Mouse (Mus musculus) 3T3-L1 (cell line): Measurements from ENCODE around the gene Nacc2.

Source experiments
- DNase-seq: peaks from one replicate; pipeline ENCODE4 v3.0.0-alpha.2; 2015; ENCODE audit warnings: low read depth, low spot score

Gene Nacc2

DNA sequence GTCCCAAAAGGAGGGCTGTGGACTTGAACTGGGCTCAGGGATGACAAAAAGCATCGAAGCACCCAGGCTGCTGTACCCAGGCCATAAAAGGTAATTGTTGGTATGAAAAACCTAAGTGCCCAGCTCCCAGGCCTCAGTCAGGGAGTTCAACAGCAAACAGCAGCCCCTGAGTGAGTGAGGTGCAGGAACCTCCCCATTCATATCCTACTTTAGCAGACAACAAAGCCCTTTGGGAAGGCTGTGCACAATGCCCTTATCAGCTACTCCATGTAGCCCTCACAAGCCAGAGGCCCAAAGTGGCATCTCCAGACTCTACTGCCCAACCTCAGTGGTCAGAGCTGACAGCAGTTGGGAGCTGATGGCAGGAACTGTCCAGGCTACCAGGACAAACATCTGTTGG lies 23.2 kb downstream of the Nacc2 start:
- DNase-seq, result no peak

DNA sequence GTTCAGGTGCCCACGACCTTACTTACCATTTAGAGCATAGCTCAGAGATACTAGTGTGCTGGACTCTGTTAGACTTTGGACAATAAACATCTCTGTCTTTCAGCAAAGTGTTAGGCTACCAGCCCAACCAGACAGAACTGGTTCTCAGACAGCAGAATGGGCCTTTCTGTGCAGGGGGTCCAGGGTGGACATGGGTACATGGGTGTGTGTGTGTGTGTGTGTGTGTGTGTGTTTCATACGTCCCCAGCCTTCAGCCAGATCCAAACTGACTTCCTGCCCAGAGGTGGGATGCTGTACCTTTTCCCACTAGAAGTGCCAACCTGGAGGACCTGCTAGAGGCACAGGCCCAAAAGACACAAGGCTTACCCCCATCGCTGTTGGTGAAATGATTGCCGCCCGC lies 23.8 kb downstream of the Nacc2 start:
- no peak for DNase-seq

DNA sequence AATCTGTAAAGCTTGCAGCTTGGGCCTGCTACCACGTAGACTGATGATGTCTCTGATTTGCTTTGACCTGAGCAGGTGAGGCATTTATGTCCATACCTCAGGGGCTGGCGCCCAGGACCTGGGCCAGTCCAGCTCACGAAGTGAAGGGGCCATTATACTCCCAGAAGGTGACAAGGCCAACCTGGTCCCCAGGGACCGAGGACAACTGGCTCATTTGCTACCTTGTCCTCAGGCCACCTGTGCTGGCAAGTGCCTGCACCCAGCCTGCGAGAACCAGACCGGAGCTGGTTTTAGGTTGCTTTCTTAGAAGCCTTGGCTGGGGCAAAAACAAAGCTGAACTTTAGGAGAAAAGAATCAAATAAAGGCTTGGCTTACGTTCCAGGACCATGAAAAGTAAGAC lies 29.1 kb downstream of the Nacc2 start:
- no peak for DNase-seq

DNA sequence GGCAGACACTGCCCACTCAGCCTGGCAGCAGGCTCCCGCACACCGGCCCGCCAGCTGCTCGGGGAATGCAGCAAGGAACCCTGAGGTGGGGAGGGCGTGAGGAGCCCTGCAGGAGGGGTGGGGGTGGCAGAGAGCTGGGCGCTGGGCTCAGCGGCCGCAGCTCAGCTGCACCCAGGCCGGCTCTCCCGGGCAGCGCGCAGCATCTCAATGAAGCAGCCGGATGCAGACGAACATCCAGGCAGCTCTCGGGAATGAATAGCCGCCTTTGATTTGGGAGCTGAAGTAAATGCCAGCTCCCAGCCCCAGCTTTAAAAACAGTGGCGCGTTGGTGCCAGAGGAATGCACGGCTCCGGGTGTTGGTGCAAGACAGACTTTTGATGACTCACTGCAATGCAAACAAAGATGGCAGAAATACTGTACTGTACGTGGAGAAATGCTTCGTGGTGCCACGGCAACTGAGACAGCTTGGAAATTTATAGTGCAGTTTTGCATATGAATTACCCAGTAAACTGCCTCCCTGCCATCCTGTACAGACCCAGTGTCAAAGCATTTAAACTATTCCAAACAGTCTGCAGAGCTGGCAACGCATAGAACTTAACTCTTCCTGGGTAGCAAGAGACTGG lies 31.1 kb downstream of the Nacc2 start:
- DNase-seq, result peak; percentile 83

DNA sequence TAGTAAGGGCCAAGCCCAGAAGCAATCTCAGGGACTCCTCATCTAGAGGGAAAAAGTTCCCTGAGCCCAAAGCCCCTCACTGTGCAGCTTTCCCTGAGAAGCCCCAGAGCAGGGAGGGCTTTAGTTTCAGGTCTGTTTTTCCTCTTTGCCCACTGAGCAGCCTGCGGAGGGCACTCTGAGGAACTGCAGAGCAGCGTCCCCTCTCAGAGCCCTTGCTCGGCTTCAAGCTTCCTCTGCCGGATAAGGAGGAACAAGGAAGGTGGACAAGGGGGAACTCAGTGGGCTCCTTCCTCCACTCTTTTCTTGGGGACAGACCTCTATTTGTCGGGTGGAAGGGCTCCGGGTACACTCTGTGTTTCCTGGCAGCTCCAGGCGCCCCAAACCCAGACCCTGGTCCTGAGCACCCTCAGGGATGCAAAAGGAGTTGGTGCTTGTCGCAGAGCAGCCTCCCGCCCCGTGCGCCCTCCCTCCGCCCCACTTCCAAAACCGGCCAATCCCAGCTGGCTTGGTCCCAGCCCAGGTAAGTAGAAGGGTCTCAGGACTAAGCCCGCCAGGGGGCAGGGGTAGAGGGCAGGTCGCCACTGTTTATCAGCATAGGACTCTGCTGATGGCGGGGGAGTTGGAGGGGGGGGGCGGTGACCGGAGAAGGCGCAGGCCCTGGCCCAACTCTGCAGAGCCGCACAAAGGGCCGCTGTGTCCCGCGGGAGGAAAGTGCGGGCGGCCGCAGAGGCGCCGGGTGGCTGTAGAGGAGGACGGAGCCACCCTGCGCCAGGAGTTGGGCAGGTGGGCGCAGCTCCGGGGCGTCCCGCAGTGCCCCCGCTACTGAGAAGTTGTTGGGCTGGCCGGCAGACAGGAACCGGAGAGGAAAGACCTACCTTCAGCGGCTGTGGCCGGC lies 31.9 kb downstream of the Nacc2 start:
- DNase-seq, result no peak

DNA sequence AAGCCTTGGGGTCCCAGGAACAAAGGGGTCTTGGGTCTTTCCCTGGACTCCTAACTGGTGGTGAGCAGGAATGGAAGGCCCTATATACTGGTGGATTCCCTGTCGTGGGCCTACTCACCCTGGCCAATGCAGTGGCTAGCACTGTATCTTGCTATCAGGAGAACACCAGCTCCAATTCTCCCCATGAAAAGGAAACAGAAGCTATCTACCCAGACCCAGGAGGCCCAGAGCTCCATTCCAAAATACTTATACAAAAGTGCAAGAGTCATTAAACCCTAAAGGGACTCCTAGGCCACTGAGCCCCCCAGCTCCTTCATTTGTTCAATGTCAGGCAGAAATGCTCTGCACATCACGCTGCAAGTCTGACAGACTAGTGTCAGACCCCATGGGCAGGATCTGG lies 34.0 kb downstream of the Nacc2 start:
- DNase-seq, result no peak

- DNase-seq, result no peak
Observed at GRCm38 (mm10) chr2:26086926-26087600, 36.0 kb downstream of the Nacc2 start.

- no peak for DNase-seq
Observed at GRCm38 (mm10) chr2:26086505-26086904, 36.5 kb downstream of the Nacc2 start.

GRCm38 (mm10) chr2:26082883-26083282 lies 40.1 kb downstream of the Nacc2 start:
- DNase-seq, result peak; percentile 68

GRCm38 (mm10) chr2:26080830-26081229 lies 42.2 kb downstream of the Nacc2 start:
- DNase-seq, result no peak

DNA sequence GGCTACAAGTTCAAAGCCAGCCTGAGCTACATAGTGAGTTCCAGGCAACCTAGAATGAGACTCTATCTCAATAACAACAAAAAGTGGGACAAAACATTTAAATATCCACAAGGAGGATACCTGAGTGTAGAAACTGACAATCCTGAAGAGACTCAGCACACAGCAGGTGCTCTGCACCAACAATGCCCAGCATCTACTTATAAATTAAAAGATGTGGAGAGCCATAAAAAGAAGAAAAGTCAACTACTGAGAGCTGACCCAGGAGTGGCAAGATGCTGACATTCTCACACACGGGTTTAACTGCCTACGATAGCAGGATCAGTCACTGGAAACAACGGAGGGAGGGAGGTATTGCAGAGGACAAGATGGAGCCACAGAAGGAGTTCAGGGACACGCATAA lies 43.6 kb downstream of the Nacc2 start:
- DNase-seq, result no peak

DNA sequence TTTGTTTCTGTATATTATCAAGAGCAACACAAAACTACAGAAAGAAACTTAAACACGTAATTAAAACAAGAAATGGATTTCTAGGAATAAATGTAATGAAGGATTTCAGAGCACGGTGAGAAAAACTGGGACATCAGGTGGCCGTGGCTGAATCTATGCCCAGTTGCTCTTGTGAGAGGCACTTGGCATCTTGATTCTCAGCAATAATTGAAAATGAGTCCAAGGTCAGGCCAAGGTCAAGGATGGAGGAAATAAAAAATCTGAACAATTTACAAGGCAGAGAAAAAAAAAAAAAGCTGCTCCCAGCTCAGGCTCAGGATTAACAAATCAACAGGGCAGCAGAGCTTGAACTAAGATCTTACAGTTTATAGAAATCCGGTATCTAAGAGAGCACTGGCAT lies 46.0 kb downstream of the Nacc2 start:
- DNase-seq, result no peak

DNA sequence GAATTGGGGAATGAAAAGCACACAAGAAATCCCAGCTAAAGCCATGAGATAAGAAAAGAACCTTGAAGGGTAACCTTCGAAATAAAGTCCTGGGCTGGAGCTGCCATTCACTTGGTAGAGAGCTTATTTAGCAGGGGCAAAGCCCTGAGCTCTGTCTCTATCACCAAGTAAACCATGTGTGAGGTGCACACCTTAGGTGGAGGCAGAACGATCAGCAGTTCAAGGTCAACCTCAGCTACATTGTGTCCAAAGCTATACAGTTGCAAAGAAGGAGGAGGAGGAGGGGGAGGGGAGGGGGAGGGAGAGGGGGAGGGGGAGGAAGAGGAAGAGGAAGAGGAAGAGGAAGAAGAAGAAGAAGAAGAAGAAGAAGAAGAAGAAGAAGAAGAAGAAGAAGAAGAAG lies 46.9 kb downstream of the Nacc2 start:
- no peak for DNase-seq

DNA sequence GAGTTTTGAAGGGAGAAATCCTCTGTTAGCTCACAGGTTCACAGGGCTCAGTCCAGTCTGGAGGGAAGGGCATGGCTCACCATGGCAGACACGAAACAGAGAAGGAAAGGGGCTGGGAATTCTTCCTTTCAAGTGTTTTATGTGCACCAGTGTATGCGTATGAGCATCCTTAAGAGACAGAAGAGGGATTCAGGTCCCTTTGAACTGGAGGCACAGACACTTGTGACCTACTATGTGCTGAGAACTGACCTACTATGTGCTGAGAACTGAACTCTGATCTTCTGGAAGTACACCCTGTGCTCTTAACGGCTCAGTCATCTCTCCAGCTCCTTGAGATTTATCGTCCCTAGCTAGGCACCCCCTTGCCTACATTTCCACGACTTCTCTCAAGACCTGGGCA lies 48.5 kb downstream of the Nacc2 start:
- no peak for DNase-seq

DNA sequence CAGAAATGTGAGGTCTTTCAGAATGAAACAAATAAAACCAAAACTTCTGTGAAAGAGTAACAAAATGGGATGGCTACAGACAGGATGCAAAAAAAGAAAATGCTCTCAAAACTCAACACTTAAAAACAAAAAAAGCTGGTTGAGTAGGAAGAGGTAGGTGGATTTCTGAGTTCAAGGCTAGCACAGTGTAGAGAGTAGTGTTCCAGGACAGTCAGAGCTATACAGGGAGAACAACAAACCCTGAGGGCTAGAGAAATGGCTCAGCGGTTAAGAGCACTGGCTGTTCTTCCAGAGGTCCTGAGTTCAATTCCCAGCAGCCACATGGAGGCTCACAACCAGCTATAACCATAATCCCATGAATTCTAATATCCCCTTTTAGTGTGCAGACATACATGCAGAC lies 54.4 kb downstream of the Nacc2 start:
- peak; percentile 6 for DNase-seq

DNA sequence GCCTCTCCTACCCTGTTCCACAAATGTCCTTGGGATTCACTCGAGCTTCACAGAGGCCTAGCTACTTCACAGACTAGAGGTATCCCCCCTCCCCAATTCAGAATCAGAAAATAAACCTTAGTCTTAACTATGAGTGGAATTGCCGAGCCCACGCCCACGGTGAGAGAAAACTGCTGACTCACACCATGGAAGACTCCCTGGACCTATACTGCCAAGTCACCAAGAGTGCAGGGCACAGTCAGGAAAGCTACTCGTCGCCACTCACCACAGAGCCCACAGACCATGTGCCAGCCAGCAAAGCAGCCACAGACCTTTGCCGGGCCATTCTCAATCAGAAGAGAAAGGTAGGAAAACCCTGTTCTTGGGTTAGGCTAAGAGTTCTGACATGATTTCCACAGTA lies 54.8 kb downstream of the Nacc2 start:
- peak; percentile 73 for DNase-seq

- DNase-seq, result no peak
Observed at GRCm38 (mm10) chr2:26066527-26066926, 56.5 kb downstream of the Nacc2 start.

DNA sequence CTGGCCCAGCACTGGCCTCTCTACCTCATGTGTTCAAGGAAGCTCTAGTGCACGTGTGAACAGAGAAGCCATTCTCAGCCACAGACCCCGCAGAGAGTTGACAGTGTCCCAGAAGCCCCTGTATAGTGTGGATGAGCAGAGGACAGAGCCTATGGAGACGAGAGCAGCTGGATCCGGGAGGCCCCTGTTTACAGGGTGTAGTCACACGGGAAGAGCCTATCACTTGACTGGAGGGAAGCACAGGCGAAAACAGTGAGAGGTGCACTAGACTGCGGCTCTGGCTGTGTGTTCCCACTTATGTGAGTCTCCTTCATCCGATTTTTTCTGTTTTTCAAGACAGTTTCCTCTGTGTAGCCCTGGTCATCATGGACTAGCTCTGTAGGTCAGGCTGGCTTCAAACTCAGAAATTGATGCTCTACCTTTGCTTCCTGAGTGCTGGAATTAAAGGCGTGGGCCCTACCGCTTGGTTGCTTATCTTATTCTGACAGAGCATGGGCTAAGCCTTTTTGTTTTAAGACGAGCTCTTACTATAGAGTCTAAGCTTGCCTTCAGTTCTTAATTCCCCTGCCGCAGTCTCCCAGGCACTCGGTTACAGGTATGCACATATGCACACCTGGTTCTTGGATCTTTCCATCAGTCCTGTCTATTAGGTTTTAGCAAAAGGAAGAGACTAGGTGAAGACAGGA lies 60.1 kb downstream of the Nacc2 start:
- no peak for DNase-seq

DNA sequence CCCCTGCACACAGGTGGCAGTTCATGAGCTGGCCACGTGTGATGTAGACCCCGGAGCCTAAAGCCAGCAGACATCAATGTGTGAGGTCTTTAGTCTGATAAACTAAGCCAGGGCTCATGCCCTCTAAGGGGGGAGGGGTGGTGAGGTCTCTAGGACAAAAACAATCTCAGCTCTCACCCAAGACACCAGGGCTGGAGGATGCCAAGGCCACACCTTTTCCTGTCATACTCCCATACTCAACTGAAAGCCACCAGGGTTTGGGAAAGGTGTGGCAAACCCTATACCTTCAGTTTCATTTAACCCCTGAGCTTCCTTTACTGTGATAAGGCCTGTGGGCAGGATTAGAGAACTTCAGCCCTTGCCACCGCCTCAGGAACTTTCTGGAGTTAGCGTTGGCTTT lies 60.8 kb downstream of the Nacc2 start:
- no peak for DNase-seq

GRCm38 (mm10) chr2:26061018-26061666 lies 61.9 kb downstream of the Nacc2 start:
- no peak for DNase-seq

DNA sequence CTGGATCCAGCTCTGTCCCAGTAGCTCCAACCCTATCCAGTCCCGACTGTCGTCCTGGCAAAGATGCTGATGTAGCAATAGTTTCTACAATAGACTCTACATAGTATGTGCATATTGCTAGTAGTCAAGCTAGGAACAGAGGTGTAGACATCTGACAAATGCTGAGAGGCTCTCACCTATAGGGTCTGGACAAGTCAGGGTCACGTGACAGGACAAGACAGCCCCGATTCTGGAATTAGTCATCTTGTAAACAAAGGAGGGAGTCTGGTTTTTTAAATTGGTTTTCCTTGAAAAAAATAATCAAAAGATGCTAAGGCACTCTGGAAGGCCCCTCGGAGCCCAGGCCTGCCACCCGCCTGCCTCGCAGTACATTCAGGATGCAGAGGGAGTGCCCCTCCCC lies 66.0 kb downstream of the Nacc2 start:
- no peak for DNase-seq

DNA sequence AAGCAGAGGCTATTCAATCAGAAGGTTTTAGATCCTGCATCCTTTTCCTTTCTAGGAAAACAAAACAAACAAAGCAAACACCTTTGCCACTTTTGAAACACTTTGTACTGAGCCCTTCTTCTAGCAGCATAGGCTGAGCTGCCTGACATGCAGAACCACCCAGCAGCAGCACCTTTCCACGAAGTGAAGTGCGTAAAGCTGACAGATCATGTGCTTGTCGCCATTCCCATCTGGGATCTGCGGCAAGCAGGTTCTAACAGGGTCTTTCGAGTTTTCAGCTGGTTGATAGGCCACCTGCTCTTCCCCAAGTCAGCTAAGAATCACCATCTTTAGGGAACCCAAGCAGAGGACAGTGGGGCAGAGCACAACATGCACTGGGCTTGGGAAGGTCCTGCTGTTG lies 66.8 kb downstream of the Nacc2 start:
- no peak for DNase-seq
